Mouse (Mus musculus) olfactory bulb, adult 2 months (tissue): ENCODE data around the gene Sntb2.

Source experiments
- CTCF ChIP-seq: fragments of 200-500 bp; IDR thresholded peaks from 2 replicates; pipeline ENCODE4 v1.5.1; 2012; ENCODE audit warnings: low read depth, mild to moderate bottlenecking, low read length, moderate library complexity; ENCODE audit not compliant: insufficient read depth
- POLR2A ChIP-seq: fragments of 200-500 bp; IDR thresholded peaks from 2 replicates; pipeline ENCODE4 v1.6.1; 2012; ENCODE audit warnings: mild to moderate bottlenecking, low read depth, low read length, moderate library complexity; ENCODE audit not compliant: insufficient read depth

DNA sequence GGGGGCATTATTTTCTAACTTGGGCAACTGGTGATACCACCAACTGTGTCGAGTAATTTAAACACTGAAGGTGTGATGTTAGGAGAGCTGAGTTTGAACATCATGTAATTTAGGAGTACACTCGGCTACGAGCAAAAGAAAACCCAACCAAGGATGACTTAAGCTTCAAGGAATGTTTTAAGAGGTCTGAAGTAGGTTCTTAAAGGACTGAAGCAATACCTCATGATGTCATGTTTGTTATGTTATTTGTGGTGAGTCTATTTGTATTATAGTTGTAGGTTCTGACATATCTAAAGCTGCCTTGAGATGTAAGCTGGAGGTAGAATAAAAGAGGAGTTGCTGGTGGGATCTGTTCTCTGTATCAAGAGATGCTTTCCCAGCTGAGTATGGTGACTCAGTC lies 34.4 kb downstream of the Sntb2 start:
- no peak for TF ChIP-seq CTCF
- no peak for TF ChIP-seq POLR2A
